Mouse (Mus musculus): ENCODE measurements at regions not wholly inside any gene's neighbourhood (a gene's known extent, or its start where the extent isn't known, plus 50 kb on each side); places are given as distances from the start of the nearest gene placed in this dataset.

GRCm38 (mm10) chr12:26124211-26124610 is 290.8 kb downstream of the Rnf144a start:
- H3K36me3 ChIP-seq (ENCODE audit: insufficient read depth), result no peaks in the 10 kb centered on the region
- no peak for ATAC-seq
- 88% methylated on average over 2 of the region's 2 CpGs for WGBS
- no peak for TF ChIP-seq CTCF (IDR thresholded peaks at IDR 0.05; ENCODE audit: low read depth)
- H3K27ac ChIP-seq (ENCODE audit: low read depth, low read length), result no peak overlapping the region
- no peak overlapping the region for H3K9ac ChIP-seq
- H3K27me3 ChIP-seq (ENCODE audit: insufficient read depth, low read length), result no peaks in the 10 kb centered on the region
- no peak for DNase-seq
- H3K4me3 ChIP-seq (ENCODE audit: low read depth, low read length), result no peak overlapping the region
- no peaks in the 10 kb centered on the region; the same call in none of the 2 replicates for H3K4me1 ChIP-seq (ENCODE audit: insufficient read depth)
- no peaks in the 10 kb centered on the region for H3K9me3 ChIP-seq (ENCODE audit: low read length)
- H3K4me2 ChIP-seq (ENCODE audit: low read depth), result no peak overlapping the region

- 22% methylated on average over 9 of the region's 9 CpGs for WGBS
Observed at GRCm38 (mm10) chr12:26115339-26115912, 299.6 kb downstream of the Rnf144a start.

GRCm38 (mm10) chr12:26112166-26113019 is 302.7 kb downstream of the Rnf144a start:
- Histone ChIP-seq H3K27ac (ENCODE audit: low read depth, low read length) (peak overlapping the region; percentile 75), H3K9ac (no peak overlapping the region), H3K27me3 (ENCODE audit: insufficient read depth, low read length) (no peaks in the 10 kb centered on the region), H3K4me1 (ENCODE audit: insufficient read depth) (no peaks in the 10 kb centered on the region), H3K36me3 (ENCODE audit: insufficient read depth) (no peaks in the 10 kb centered on the region), H3K4me3 (ENCODE audit: low read depth, low read length) (no peak overlapping the region), H3K4me2 (ENCODE audit: low read depth) (no peak overlapping the region), H3K9me3 (ENCODE audit: low read length) (no peaks in the 10 kb centered on the region)
- no peak for TF ChIP-seq CTCF (IDR thresholded peaks at IDR 0.05; ENCODE audit: low read depth)
- peak; percentile 62 for ATAC-seq
- DNase-seq, result peak; percentile 76
- 40% methylated on average over 8 of the region's 8 CpGs for WGBS

More at GRCm38 (mm10) chr12:26115339-26115912, 299.6 kb downstream of the Rnf144a start:
- Histone ChIP-seq H3K4me1 (ENCODE audit: insufficient read depth) (no peaks in the 10 kb centered on the region), H3K9ac (peak overlapping the region; percentile 32; the same call in 1 of the 2 replicates), H3K36me3 (ENCODE audit: insufficient read depth) (no peaks in the 10 kb centered on the region), H3K4me2 (ENCODE audit: low read depth) (no peak overlapping the region), H3K27ac (ENCODE audit: low read depth, low read length) (peak overlapping the region; percentile 82), H3K27me3 (ENCODE audit: insufficient read depth, low read length) (no peaks in the 10 kb centered on the region), H3K4me3 (ENCODE audit: low read depth, low read length) (no peak overlapping the region), H3K9me3 (ENCODE audit: low read length) (no peaks in the 10 kb centered on the region)
- peak; percentile 84 for ATAC-seq
- TF ChIP-seq CTCF (IDR thresholded peaks at IDR 0.05; ENCODE audit: low read depth), result no peak
- DNase-seq, result peak; percentile 67

- TF ChIP-seq CTCF (IDR thresholded peaks at IDR 0.05; ENCODE audit: low read depth), result no peak
- no peak overlapping the region for H3K4me2 ChIP-seq (ENCODE audit: low read depth)
Observed at GRCm38 (mm10) chr12:26109866-26110265, 305.2 kb downstream of the Rnf144a start.

GRCm38 (mm10) chr12:26104372-26104771 is 310.7 kb downstream of the Rnf144a start:
- Histone ChIP-seq H3K36me3 (ENCODE audit: insufficient read depth) (no peaks in the 10 kb centered on the region), H3K4me1 (ENCODE audit: insufficient read depth) (no peaks in the 10 kb centered on the region), H3K4me2 (ENCODE audit: low read depth) (no peak overlapping the region), H3K9ac (no peak overlapping the region), H3K27ac (ENCODE audit: low read depth, low read length) (no peak overlapping the region), H3K4me3 (ENCODE audit: low read depth, low read length) (no peak overlapping the region), H3K27me3 (ENCODE audit: insufficient read depth, low read length) (no peaks in the 10 kb centered on the region), H3K9me3 (ENCODE audit: low read length) (no peaks in the 10 kb centered on the region)
- ATAC-seq (no peak), DNase-seq (no peak)
- no peak for TF ChIP-seq CTCF (IDR thresholded peaks at IDR 0.05; ENCODE audit: low read depth)
- 85% methylated on average over 3 of the region's 3 CpGs for WGBS

More at GRCm38 (mm10) chr12:26109866-26110265, 305.2 kb downstream of the Rnf144a start:
- ATAC-seq, result no peak
- no peak overlapping the region for H3K9ac ChIP-seq
- H3K4me3 ChIP-seq (ENCODE audit: low read depth, low read length), result no peak overlapping the region
- no peaks in the 10 kb centered on the region for H3K27me3 ChIP-seq (ENCODE audit: insufficient read depth, low read length)
- 87% methylated on average over 6 of the region's 6 CpGs for WGBS
- DNase-seq, result no peak
- H3K27ac ChIP-seq (ENCODE audit: low read depth, low read length), result no peak overlapping the region
- H3K4me1 ChIP-seq (ENCODE audit: insufficient read depth), result no peaks in the 10 kb centered on the region
- no peaks in the 10 kb centered on the region for H3K36me3 ChIP-seq (ENCODE audit: insufficient read depth)
- H3K9me3 ChIP-seq (ENCODE audit: low read length), result no peaks in the 10 kb centered on the region

- no peak overlapping the region for H3K27ac ChIP-seq (ENCODE audit: low read depth, low read length)
- H3K36me3 ChIP-seq (ENCODE audit: insufficient read depth), result no peaks in the 10 kb centered on the region
- no peak for ATAC-seq
- H3K4me2 ChIP-seq (ENCODE audit: low read depth), result no peak overlapping the region
- no peaks in the 10 kb centered on the region for H3K9me3 ChIP-seq (ENCODE audit: low read length)
- 86% methylated on average over 4 of the region's 4 CpGs for WGBS
- no peak for TF ChIP-seq CTCF (IDR thresholded peaks at IDR 0.05; ENCODE audit: low read depth)
- H3K4me1 ChIP-seq (ENCODE audit: insufficient read depth), result no peaks in the 10 kb centered on the region
- no peak overlapping the region for H3K4me3 ChIP-seq (ENCODE audit: low read depth, low read length)
- no peaks in the 10 kb centered on the region for H3K27me3 ChIP-seq (ENCODE audit: insufficient read depth, low read length)
- no peak for DNase-seq
- no peak overlapping the region for H3K9ac ChIP-seq
Observed at GRCm38 (mm10) chr12:26102384-26102783, 312.7 kb downstream of the Rnf144a start.

GRCm38 (mm10) chr12:26100140-26100539 is 314.9 kb downstream of the Rnf144a start:
- Histone ChIP-seq H3K27ac (ENCODE audit: low read depth, low read length) (no peak overlapping the region), H3K9me3 (ENCODE audit: low read length) (no peaks in the 10 kb centered on the region), H3K4me3 (ENCODE audit: low read depth, low read length) (no peak overlapping the region), H3K9ac (no peak overlapping the region), H3K27me3 (ENCODE audit: insufficient read depth, low read length) (no peaks in the 10 kb centered on the region), H3K4me2 (ENCODE audit: low read depth) (no peak overlapping the region), H3K4me1 (ENCODE audit: insufficient read depth) (no peaks in the 10 kb centered on the region), H3K36me3 (ENCODE audit: insufficient read depth) (no peaks in the 10 kb centered on the region)
- DNase-seq (no peak), ATAC-seq (no peak)
- 72% methylated on average over 2 of the region's 2 CpGs for WGBS
- TF ChIP-seq CTCF (IDR thresholded peaks at IDR 0.05; ENCODE audit: low read depth), result no peak

Data from forebrain, postnatal 0 days (tissue).